Mouse (Mus musculus): ENCODE results near the gene Alkbh2. TPM values are rescaled to one million over a fixed set of nuclear protein-coding genes. Genes with fewer than 3 reads are reported as not detected.

Gene Alkbh2
- total and polyA plus RNA-seq, 3 experiments = 15.2 to 22.6 TPM; not detected in 1

GRCm38 (mm10) chr5:114100390-114101099 is 27.5 kb downstream of the Alkbh2 start:
- peaks cover 0 to 7% of the 10 kb centered on the region in 2 experiments; a peak in 1 of 4 replicates for H3K4me1 ChIP-seq (ENCODE audit: control insufficient read depth in 1 of 2, insufficient read depth in 2 of 2, low read length in 2 of 2)
- peaks cover 0 to 4% of the 10 kb centered on the region in 2 experiments; a peak in 2 of 4 replicates for H3K36me3 ChIP-seq (ENCODE audit: control insufficient read depth in 1 of 2, insufficient read depth in 2 of 2, low read length in 2 of 2)
- peak; percentile 21 for DNase-seq (ENCODE audit: low read depth, low spot score)
- H3K9me3 ChIP-seq (replicated peaks; ENCODE audit: insufficient read depth, low read length) = no peaks in the 10 kb centered on the region
- no peaks in the 10 kb centered on the region for H3K27me3 ChIP-seq (ENCODE audit: control insufficient read depth in 1 of 2, insufficient read depth in 2 of 2, low read length in 2 of 2)
- no peak for TF ChIP-seq GABPA (IDR thresholded peaks at IDR 0.05; ENCODE audit: low read depth, low read length)
- peak in 1 of 2 experiments; percentile 17; a peak in 1 of 4 replicates for TF ChIP-seq POLR2A (IDR thresholded peaks at IDR 0.05; ENCODE audit: control insufficient read depth in 1 of 2, insufficient read depth in 1 of 2, low read depth in 1 of 2, low read length in 2 of 2, poor library complexity in 1 of 2)
- peak overlapping the region; percentile 80 to 98 for H3K4me3 ChIP-seq (ENCODE audit: control insufficient read depth in 1 of 2, insufficient read depth in 1 of 2, low read depth in 2 of 2, low read length in 2 of 2)
- peaks cover 9% of the 10 kb centered on the region for H3K79me2 ChIP-seq (ENCODE audit: control insufficient read depth, insufficient read depth, low read length, poor library complexity)
- no peak overlapping the region for H3K27ac ChIP-seq (ENCODE audit: control insufficient read depth, low read depth, low read length)
- peak overlapping the region; percentile 92 for H3K9ac ChIP-seq (ENCODE audit: control insufficient read depth, low read depth, low read length, poor library complexity, severe bottlenecking)

DNA sequence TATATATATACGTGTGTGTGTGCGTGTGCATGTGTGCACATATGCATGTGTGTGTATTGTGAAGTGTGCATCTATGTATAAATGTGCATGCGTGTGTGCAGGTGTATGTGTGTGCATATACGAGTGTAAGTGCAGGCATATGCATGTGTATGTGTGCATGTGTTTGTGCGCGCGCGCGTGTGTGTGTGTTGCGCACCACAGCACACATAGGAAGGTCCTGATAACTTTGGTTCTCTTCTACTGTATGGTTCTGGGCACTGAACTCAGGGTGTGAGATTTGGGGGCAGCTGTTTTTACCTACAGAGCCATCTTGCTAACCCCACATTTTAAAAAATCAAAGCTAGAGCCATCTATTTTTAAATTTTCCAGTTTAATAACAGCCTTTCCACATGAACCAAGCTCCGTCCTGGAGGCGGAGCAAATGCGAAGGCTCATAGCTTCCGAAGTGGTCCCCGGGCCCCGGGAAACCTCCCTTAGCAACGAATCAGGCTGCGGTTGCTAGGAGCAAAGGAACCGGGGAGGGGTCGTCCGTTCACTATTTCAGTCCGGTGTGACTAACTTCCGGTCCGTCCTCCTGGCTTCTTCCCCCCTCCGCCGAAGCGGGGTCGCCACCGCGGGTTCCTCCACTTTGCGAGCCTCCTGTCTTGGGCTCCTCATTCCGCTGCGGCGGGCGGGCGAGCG is 28.2 kb downstream of the Alkbh2 start:
- peaks cover 0 to 4% of the 10 kb centered on the region in 2 experiments; a peak in 2 of 4 replicates for H3K36me3 ChIP-seq (ENCODE audit: control insufficient read depth in 1 of 2, insufficient read depth in 2 of 2, low read length in 2 of 2)
- TF ChIP-seq HCFC1 (IDR thresholded peaks at IDR 0.05; ENCODE audit: low read depth, low read length) (peak; percentile 95), MAFK (IDR thresholded peaks at IDR 0.05; ENCODE audit: borderline replicate concordance, low read depth, low read length) (no peak), MAX (IDR thresholded peaks at IDR 0.05; ENCODE audit: low read length) (no peak), RCOR1 (IDR thresholded peaks at IDR 0.05; ENCODE audit: low read depth, low read length) (0 out of 2 replicates have a peak, but pooled peaks have one; percentile 6), ZNF384 (IDR thresholded peaks at IDR 0.05; ENCODE audit: low read depth, low read length) (no peak), POLR2A (IDR thresholded peaks at IDR 0.05; ENCODE audit: control insufficient read depth in 1 of 2, insufficient read depth in 1 of 2, low read depth in 1 of 2, low read length in 2 of 2, poor library complexity in 1 of 2) (peak; percentile 35 to 52; a peak in 1 of 4 replicates), ELF1 (IDR thresholded peaks at IDR 0.05; ENCODE audit: low read depth, low read length) (peak; percentile 72), USF1 (IDR thresholded peaks at IDR 0.05; ENCODE audit: low read depth, low read length) (peak; percentile 24; the same call in 1 of the 2 replicates), MXI1 (IDR thresholded peaks at IDR 0.05; ENCODE audit: low read depth, low read length) (peak; percentile 83), JUND (IDR thresholded peaks at IDR 0.05; ENCODE audit: low read depth, low read length) (no peak), TCF12 (IDR thresholded peaks at IDR 0.05; ENCODE audit: low read depth, low read length) (peak; percentile 76), NELFE (IDR thresholded peaks at IDR 0.05; ENCODE audit: low read depth, low read length) (peak; percentile 32), POLR2AphosphoS5 (IDR thresholded peaks at IDR 0.05; ENCODE audit: borderline replicate concordance, low read depth, low read length) (no peak), MAZ (IDR thresholded peaks at IDR 0.05; ENCODE audit: low read depth, low read length) (peak; percentile 91; the same call in 1 of the 2 replicates), ZMIZ1 (IDR thresholded peaks at IDR 0.05; ENCODE audit: low read depth, low read length) (no peak), NRF1 (IDR thresholded peaks at IDR 0.05; ENCODE audit: insufficient read depth, low read depth, low read length, poor library complexity, severe bottlenecking) (no peak), SIN3A (IDR thresholded peaks at IDR 0.05; ENCODE audit: low read length) (peak; percentile 96), TBP (IDR thresholded peaks at IDR 0.05; ENCODE audit: low read depth, low read length) (peak; percentile 80), CTCF (IDR thresholded peaks at IDR 0.05 in 2 of 3, conservative IDR thresholded peaks at IDR 0.05 in 1 of 3; ENCODE audit: control insufficient read depth in 1 of 3, insufficient read depth in 1 of 3, low read depth in 2 of 3, low read length in 3 of 3, poor library complexity in 1 of 3, severe bottlenecking in 1 of 3) (0 out of 6 replicates have a peak, but pooled peaks of 1 of the 3 experiments have one; percentile 7), TAL1 (IDR thresholded peaks at IDR 0.05; ENCODE audit: low read length) (no peak), GATA1 (IDR thresholded peaks at IDR 0.05; ENCODE audit: low read depth, low read length) (no peak), UBTF (IDR thresholded peaks at IDR 0.05; ENCODE audit: borderline replicate concordance, insufficient read depth, low read depth, low read length) (peak; percentile 86; the same call in 1 of the 2 replicates), MEF2A (IDR thresholded peaks at IDR 0.05; ENCODE audit: extremely low read depth, insufficient replicate concordance, low read depth, low read length, poor library complexity, severe bottlenecking) (no peak)
- H3K9me3 ChIP-seq (replicated peaks; ENCODE audit: insufficient read depth, low read length) = no peaks in the 10 kb centered on the region
- H3K9ac ChIP-seq (ENCODE audit: control insufficient read depth, low read depth, low read length, poor library complexity, severe bottlenecking) = peak overlapping the region; percentile 92
- H3K27ac ChIP-seq (ENCODE audit: control insufficient read depth, low read depth, low read length) = no peak overlapping the region
- H3K27me3 ChIP-seq (ENCODE audit: control insufficient read depth in 1 of 2, insufficient read depth in 2 of 2, low read length in 2 of 2) = 0 out of 4 replicates have a peak, but pooled peaks cover 0 to 2% of the 10 kb centered on the region in 2 experiments
- H3K79me2 ChIP-seq (ENCODE audit: control insufficient read depth, insufficient read depth, low read length, poor library complexity) = peaks cover 9% of the 10 kb centered on the region
- peaks cover 0 to 7% of the 10 kb centered on the region in 2 experiments; a peak in 1 of 4 replicates for H3K4me1 ChIP-seq (ENCODE audit: control insufficient read depth in 1 of 2, insufficient read depth in 2 of 2, low read length in 2 of 2)
- peak; percentile 94 for DNase-seq (ENCODE audit: low read depth, low spot score)
- peak overlapping the region; percentile 3 to 80 for H3K4me3 ChIP-seq (ENCODE audit: control insufficient read depth in 1 of 2, insufficient read depth in 1 of 2, low read depth in 2 of 2, low read length in 2 of 2)

Data from MEL (cell line).